Mouse (Mus musculus): ENCODE results near the gene Chd2. TPM values are rescaled to one million over a fixed set of nuclear protein-coding genes. Genes with fewer than 3 reads are reported as not detected.
"Not testable (repeated sequence)": the region's sequence is repeated elsewhere in the genome, so short reads cannot be mapped to it uniquely, and the experiment has no call there.

The Chd2 gene
- polyA plus RNA-seq, 1 experiment from 2014 or later: 45.1 TPM

DNA sequence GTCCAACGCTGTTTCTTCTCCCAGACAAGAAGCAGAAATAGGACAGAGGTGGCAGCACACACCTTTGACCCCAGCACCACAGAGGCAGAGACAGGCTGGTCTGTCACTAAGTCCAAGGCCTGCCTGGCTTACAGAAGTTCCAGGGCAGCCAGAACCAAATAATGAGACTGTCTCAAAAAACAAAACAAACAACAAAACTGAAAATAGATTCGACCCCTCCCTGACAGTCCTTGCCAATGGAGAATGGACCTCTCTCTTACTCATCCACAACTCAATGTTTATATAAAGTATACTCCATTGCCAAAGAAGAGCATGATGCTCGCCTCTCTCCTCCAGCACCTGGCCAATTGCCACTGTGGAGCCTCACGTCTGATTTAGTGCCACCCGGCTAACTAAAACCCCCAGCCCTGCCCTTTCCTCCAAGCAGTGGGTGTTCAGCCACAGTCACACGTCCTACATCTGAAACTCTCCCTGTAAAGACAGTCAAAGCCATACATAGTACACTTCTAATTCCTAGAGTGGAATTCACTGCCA lies 36.3 kb upstream of the Chd2 start:
- 88% methylated on average over 6 of the region's 6 CpGs for WGBS
- H3K27me3 ChIP-seq (ENCODE audit: poor library complexity, severe bottlenecking): peaks cover 18% of the 10 kb centered on the region; the same call in 1 of the 2 replicates
- no peaks in the 10 kb centered on the region for H3K36me3 ChIP-seq (replicated peaks)
- no peak overlapping the region for H3K27ac ChIP-seq
- H3K4me3 ChIP-seq: no peak overlapping the region
- H3K9me3 ChIP-seq: no peaks in the 10 kb centered on the region
- H3K4me1 ChIP-seq: peaks cover 15% of the 10 kb centered on the region; the same call in 1 of the 2 replicates
- DNase-seq (ENCODE audit: extremely low spot score, low spot score): no peak

DNA sequence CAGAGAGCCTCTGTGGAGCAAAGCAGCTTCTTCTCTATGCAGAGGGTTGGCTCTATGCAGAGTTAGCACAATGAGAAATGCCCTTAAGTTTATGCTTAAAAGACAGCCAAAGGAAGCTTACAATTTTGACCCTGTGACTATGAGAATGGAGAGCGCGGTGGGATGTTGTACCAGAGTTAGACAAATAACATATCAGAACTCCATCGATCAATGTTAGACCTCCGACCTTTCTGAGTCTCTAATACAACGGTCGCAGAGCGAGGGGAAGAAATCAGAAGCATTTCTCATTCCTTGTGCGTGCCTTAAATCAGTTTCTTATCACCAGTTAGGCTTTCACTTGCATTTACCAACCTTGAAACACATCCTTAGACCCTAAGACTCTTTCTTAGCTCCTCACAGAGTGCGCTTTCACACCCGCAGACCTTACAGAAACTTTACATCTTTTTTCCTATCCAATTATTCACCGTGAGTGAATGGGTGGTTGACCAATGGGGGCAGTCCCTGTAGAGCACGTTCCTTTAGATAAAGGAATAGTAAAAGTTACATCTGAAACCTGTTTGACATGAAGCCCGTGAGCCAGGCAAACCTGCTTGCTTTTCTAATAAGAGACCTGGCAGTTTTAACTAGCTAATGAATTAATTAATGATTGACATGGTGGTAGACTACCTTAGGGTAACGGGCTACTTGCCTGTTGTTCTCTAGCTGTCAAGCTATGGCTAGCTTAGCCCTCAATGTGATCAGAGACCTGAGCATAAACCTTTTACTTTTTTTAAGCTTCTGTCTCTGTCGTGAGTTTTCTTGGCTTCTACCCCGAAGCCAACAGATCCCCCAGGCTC lies 34.7 kb upstream of the Chd2 start:
- Histone ChIP-seq H3K36me3 (replicated peaks) (no peaks in the 10 kb centered on the region), H3K9me3 (no peaks in the 10 kb centered on the region), H3K4me3 (no peak overlapping the region), H3K4me1 (peaks cover 15% of the 10 kb centered on the region; the same call in 1 of the 2 replicates), H3K27me3 (ENCODE audit: poor library complexity, severe bottlenecking) (peaks cover 18% of the 10 kb centered on the region; the same call in 1 of the 2 replicates), H3K27ac (no peak overlapping the region)
- WGBS: 72% methylated on average over 16 of the region's 16 CpGs
- no peak for DNase-seq (ENCODE audit: extremely low spot score, low spot score)

DNA sequence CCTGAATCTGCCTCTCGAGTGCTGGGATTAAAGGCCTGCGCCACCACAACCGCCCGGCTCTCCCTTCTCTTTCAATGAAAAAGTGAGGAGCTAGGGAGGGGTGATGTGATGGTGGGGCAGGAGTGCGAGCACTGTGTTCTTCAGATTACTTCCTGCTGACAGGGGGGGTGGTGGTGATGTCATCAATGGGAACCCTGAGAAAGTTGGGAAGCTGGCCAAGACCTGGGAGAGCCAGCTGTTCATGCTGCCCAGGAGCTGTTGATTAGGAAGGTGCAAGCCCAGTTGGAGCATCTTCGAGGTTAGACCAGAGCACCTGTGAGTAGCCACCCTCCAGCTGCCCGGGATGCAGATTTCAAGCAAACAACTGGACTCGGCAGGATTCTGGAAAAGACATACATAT lies 33.6 kb upstream of the Chd2 start:
- Histone ChIP-seq H3K4me3 (no peak overlapping the region), H3K27ac (no peak overlapping the region), H3K27me3 (ENCODE audit: poor library complexity, severe bottlenecking) (peaks cover 18% of the 10 kb centered on the region; the same call in 1 of the 2 replicates), H3K9me3 (no peaks in the 10 kb centered on the region), H3K36me3 (replicated peaks) (no peaks in the 10 kb centered on the region), H3K4me1 (peaks cover 15% of the 10 kb centered on the region; the same call in 1 of the 2 replicates)
- no peak for DNase-seq (ENCODE audit: extremely low spot score, low spot score)
- 51% methylated on average over 8 of the region's 8 CpGs for WGBS

DNA sequence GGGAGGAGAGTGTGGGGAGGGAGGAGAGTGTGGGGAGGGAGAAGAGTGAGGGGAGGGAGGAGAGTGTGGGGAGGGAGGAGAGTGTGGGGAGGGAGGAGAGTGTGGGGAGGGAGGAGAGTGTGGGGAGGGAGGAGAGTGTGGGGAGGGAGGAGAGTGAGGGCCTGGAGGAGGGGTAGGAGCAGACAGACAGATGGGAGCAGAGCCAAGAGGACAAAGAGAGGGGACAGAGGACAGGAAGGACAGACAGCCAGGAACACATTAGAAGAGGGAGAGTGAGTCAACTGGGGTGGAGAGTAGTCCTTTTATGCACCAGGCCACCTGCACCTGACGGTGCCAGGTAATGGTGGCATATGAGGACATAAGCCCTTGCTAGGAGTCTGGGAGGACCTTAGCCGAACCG lies 33.0 kb upstream of the Chd2 start:
- not testable (repeated sequence) for DNase-seq (ENCODE audit: extremely low spot score, low spot score); H3K36me3 ChIP-seq (replicated peaks); H3K4me3 ChIP-seq; H3K9me3 ChIP-seq; H3K27ac ChIP-seq
- H3K4me1 ChIP-seq: peaks cover 15% of the 10 kb centered on the region; the same call in 1 of the 2 replicates
- 52% methylated on average over 3 of the region's 3 CpGs for WGBS
- H3K27me3 ChIP-seq (ENCODE audit: poor library complexity, severe bottlenecking): peaks cover 18% of the 10 kb centered on the region; the same call in 1 of the 2 replicates

DNA sequence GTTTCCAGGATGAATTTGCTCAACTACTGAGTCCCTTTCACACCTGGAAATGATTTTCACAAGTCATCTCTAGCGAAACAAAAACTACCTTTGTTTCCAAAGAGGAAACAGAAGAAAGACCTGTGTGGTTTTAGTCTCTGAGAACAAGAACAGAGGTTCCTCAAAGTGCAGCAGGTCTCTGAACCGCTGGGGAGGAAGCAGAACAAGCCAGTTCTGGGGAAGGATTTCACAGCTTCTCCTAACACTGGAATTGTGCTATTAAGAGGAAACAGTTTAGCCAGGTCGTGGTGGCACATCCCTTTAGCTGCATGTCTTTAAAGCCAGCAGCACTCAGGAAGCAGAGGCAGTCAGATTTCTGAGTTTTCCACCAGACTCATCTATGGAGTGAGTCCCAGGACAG lies 30.9 kb upstream of the Chd2 start:
- H3K9me3 ChIP-seq: no peaks in the 10 kb centered on the region
- DNase-seq (ENCODE audit: extremely low spot score, low spot score): peak; percentile 6
- no peak overlapping the region for H3K27ac ChIP-seq
- 79% methylated on average over 3 of the region's 3 CpGs for WGBS
- no peaks in the 10 kb centered on the region for H3K36me3 ChIP-seq (replicated peaks)
- H3K27me3 ChIP-seq (ENCODE audit: poor library complexity, severe bottlenecking): peaks cover 18% of the 10 kb centered on the region; the same call in 1 of the 2 replicates
- H3K4me1 ChIP-seq: peaks cover 18% of the 10 kb centered on the region; the same call in 1 of the 2 replicates
- no peak overlapping the region for H3K4me3 ChIP-seq

DNA sequence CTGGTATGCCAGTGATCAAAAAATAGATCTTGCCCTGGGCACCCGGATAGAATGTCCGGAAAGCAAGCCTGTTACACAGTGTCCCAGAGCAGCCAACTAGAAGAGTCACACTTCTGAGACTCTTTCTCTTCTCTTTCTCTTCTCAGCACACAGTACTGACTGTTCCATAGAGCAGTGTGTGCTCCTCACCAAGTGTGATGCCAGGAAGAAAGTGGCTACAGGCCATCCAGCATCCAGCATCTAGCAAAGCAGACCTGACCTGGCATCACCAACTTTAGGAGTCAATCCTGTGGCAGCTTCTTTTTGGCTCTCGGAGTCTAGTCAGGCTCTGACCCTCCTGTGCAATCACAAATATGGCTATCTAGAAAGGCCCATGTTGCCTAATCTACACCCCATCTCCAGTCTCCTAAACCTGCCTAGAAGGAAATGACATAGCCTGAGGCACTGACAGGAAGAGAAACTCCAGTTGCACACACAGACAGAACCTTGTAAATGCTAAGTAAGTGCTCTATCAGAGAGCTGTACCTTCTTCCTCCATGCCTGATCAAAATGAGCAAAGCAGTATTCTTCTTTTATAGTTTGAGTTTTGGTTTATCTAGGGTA lies 27.3 kb upstream of the Chd2 start:
- Histone ChIP-seq H3K9me3 (no peaks in the 10 kb centered on the region), H3K36me3 (replicated peaks) (no peaks in the 10 kb centered on the region), H3K27ac (no peak overlapping the region), H3K27me3 (ENCODE audit: poor library complexity, severe bottlenecking) (no peaks in the 10 kb centered on the region), H3K4me1 (0 out of 2 replicates have a peak, but pooled peaks cover 3% of the 10 kb centered on the region), H3K4me3 (no peak overlapping the region)
- DNase-seq (ENCODE audit: extremely low spot score, low spot score): peak; percentile 10
- WGBS: 90% methylated on average over 3 of the region's 3 CpGs

DNA sequence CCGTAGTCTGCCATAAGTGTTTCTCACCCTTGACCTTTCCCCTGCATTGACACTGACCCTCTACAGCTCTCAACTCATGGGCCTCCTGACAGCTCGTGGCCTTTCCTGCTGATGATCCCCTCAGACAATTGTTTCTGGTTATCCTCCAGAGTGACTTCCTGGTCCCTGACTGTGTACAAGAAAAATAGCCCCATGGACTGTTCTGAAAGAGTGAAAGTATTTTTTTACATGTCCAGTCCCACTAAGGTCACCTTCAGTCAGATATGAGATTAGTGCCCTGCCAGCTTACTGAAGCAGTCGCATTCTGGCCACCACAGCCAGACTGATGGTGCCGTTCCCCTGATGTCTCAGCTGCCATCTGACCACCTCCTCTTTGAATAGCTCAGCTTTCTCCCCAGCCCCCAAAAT lies 26.1 kb upstream of the Chd2 start:
- H3K27ac ChIP-seq: no peak overlapping the region
- no peaks in the 10 kb centered on the region for H3K27me3 ChIP-seq (ENCODE audit: poor library complexity, severe bottlenecking)
- no peaks in the 10 kb centered on the region for H3K9me3 ChIP-seq
- 74% methylated on average over 4 of the region's 4 CpGs for WGBS
- no peak overlapping the region for H3K4me3 ChIP-seq
- peak; percentile 6 for DNase-seq (ENCODE audit: extremely low spot score, low spot score)
- 0 out of 2 replicates have a peak, but pooled peaks cover 3% of the 10 kb centered on the region for H3K4me1 ChIP-seq
- H3K36me3 ChIP-seq (replicated peaks): no peaks in the 10 kb centered on the region

DNA sequence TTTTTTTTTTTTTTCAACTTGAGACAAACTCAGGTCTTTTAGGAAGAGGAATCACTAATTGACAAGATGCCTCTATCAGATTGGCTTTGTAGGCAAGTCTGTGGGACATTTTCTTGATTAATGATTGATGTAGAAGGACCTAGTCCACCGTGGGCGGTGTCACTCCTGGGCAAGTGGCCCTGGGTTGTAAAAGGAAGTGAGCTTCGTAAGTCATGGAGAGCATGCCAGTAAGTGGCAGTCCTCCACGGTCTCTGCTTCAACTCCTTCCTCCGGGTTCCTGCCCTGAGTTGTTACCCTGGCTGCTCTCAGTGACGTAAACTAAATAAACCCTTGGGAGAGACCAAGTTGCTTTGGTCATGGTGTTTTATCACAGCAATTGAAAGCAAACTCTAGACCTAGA lies 22.5 kb upstream of the Chd2 start:
- H3K27ac ChIP-seq: no peak overlapping the region
- DNase-seq (ENCODE audit: extremely low spot score, low spot score): no peak
- no peaks in the 10 kb centered on the region for H3K9me3 ChIP-seq
- H3K36me3 ChIP-seq (replicated peaks): no peaks in the 10 kb centered on the region
- peaks cover 24% of the 10 kb centered on the region for H3K4me1 ChIP-seq
- 93% methylated on average over 6 of the region's 6 CpGs for WGBS
- H3K27me3 ChIP-seq (ENCODE audit: poor library complexity, severe bottlenecking): no peaks in the 10 kb centered on the region
- H3K4me3 ChIP-seq: no peak overlapping the region

DNA sequence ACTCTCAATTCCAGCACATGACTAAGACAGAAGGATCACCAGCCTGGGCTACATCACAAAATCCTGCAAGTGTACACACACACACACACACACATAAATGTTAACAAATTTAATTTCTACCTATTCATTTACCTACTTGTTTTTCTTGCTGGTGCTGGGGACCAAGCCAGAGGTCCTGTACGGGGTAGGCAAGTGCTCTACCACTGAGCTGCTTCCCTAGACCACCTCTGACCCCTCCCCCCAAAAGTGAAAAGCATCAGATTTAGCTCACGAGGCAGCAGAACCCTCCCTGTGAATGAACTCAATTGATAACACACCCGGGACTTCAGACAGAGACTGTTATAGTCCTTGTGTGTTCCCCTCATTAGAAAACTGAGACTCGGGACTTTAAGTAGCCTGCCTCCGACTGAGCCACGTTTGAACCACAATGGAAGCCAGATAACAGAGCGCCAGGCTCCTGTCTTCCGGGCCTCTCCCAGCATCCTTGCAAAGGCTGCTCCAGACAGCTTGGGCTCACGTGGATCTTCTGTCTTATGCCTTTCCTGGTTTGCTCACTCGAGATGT lies 19.9 kb upstream of the Chd2 start:
- WGBS: 15% methylated on average over 10 of the region's 10 CpGs
- Histone ChIP-seq H3K9me3 (no peaks in the 10 kb centered on the region), H3K4me3 (peak overlapping the region; percentile 9), H3K36me3 (replicated peaks) (no peaks in the 10 kb centered on the region), H3K27ac (peak overlapping the region; percentile 72), H3K4me1 (peaks cover 22% of the 10 kb centered on the region), H3K27me3 (ENCODE audit: poor library complexity, severe bottlenecking) (no peaks in the 10 kb centered on the region)
- DNase-seq (ENCODE audit: extremely low spot score, low spot score): no peak

DNA sequence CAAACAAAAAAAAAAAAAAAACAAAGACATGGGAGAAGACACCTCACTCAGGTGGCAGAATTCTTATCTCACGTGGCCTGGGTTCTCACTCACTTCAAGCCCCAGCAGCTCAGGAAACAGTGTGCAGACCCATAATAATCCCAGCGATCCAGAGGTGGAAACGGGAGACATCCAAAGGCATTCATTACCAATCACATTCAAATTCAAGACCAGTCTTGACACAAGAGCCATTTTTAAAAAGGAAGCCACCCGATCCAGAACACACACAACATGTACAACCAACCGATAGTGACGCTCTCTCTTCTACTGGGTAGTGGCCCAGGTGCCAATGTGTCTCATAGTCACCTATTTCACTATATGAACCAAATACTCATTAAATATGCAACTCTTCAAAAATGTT lies 19.2 kb upstream of the Chd2 start:
- no peaks in the 10 kb centered on the region for H3K36me3 ChIP-seq (replicated peaks)
- H3K4me3 ChIP-seq: no peak overlapping the region
- H3K9me3 ChIP-seq: no peaks in the 10 kb centered on the region
- WGBS: 95% methylated on average over 6 of the region's 6 CpGs
- H3K4me1 ChIP-seq: peaks cover 23% of the 10 kb centered on the region
- no peak overlapping the region for H3K27ac ChIP-seq
- DNase-seq (ENCODE audit: extremely low spot score, low spot score): no peak
- H3K27me3 ChIP-seq (ENCODE audit: poor library complexity, severe bottlenecking): no peaks in the 10 kb centered on the region

DNA sequence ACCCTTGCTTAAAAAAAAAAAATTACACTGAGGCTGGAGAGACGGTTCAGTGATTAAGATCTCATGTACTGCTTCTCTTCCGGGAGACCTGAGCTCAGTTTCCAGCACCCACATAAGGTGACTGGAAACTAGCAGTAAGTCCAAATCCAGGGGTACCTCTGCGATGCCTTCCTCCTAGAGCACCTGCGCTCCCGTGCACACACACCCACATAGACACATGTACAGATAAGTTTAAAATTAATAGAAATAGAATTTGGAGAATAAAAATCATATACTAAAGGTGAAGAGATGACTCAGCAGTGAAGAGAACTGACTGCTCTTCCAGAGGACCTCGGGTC lies 18.2 kb upstream of the Chd2 start:
- 91% methylated on average over 6 of the region's 6 CpGs for WGBS
- peaks cover 33% of the 10 kb centered on the region for H3K4me1 ChIP-seq
- H3K27ac ChIP-seq: peak overlapping the region; percentile 98
- peaks cover 7% of the 10 kb centered on the region for H3K36me3 ChIP-seq (replicated peaks)
- H3K4me3 ChIP-seq: peak overlapping the region; percentile 99; the same call in 1 of the 2 replicates
- DNase-seq (ENCODE audit: extremely low spot score, low spot score): no peak
- no peaks in the 10 kb centered on the region for H3K9me3 ChIP-seq
- H3K27me3 ChIP-seq (ENCODE audit: poor library complexity, severe bottlenecking): no peaks in the 10 kb centered on the region

DNA sequence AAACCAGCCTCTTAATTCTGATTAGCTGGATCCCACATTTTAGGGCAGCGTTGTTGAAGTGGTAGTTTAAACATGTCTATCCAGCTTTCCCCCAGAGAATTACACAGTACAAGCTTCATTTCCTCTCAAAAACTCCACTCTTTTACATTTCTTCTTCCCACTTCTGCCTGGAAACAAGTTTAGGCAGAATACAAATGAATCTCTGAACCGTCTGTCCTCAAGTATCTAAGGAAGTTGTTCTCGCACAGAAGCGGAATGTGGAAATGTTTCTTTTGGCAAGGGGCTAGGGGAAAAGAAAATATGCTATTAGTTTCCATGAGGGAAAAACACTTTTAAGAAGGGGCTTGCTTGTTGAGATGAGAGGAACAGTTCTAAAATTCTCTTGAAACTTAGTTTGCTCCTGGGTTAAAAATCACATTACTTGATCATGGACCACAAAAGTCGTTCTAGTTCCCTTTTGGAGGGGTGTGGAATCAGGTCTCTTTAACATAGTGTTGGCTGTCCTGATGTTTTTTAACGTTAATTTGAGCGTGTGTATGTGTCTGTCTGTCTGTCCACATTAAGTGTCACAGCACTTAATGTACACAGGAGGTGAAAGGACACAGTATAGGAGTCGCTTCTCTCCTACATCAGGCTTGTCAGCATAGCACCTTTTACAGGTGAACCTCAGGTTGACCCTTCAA lies 17.7 kb upstream of the Chd2 start:
- 40% methylated on average over 8 of the region's 8 CpGs for WGBS
- H3K9me3 ChIP-seq: no peaks in the 10 kb centered on the region
- H3K27me3 ChIP-seq (ENCODE audit: poor library complexity, severe bottlenecking): no peaks in the 10 kb centered on the region
- H3K27ac ChIP-seq: peak overlapping the region; percentile 98
- DNase-seq (ENCODE audit: extremely low spot score, low spot score): no peak
- H3K4me3 ChIP-seq: peak overlapping the region; percentile 99
- peaks cover 38% of the 10 kb centered on the region for H3K4me1 ChIP-seq
- peaks cover 12% of the 10 kb centered on the region for H3K36me3 ChIP-seq (replicated peaks)

All from forebrain, embryonic 10.5 days (tissue).